Mouse (Mus musculus) brain, embryonic 14.5 days (tissue): ENCODE measurements around the gene Ddx28.

Experiments used
- CTCF ChIP-seq: fragments of 200-500 bp; IDR thresholded peaks from 2 replicates; pipeline ENCODE4 v1.5.1; 2012; ENCODE audit warnings: inconsistent platforms, mild to moderate bottlenecking, moderate library complexity, borderline replicate concordance; ENCODE audit not compliant: insufficient read depth, insufficient read length; ENCODE audit errors: extremely low read depth
- POLR2A ChIP-seq: fragments of 200-500 bp; IDR thresholded peaks from 2 replicates; pipeline ENCODE4 v1.6.1; 2012; ENCODE audit warnings: mild to moderate bottlenecking, inconsistent platforms, borderline replicate concordance; ENCODE audit not compliant: poor library complexity, insufficient read depth, insufficient read length, severe bottlenecking; ENCODE audit errors: extremely low read depth

DNA sequence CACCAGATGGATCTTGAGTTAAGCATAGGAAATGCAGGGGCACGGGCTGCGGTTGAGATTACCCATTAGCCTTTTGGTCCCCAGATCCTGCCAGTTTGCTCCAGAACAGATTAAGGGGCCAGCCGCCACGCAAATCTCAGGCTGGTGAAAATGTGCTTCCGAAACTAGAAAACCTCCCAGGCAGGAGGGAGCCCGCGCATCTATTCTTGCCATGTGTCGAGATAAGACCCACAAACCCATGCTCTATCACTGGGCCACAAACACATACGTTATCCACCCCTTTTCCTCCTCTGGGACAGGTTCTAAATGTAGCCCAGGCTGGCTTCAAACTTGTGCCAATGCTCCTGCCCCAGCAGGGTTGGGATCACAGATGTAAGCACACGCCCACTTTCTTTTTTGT is 50.1 kb downstream of the Ddx28 start:
- TF ChIP-seq POLR2A, result no peak
- TF ChIP-seq CTCF, result no peak
